Mouse (Mus musculus) MEL (cell line): Measurements from ENCODE around the gene Apoa5. TPM values are rescaled to one million over a fixed set of nuclear protein-coding genes. Genes with fewer than 3 reads are reported as not detected.

Experiments
- DNase-seq: peaks from one replicate; pipeline ENCODE4 v3.0.0; 2011; ENCODE audit warnings: low read depth, low spot score
- H3K27ac ChIP-seq: 2 replicates; pipeline ENCODE4 v1.5.1; 2012; ENCODE audit warnings: low read depth, mild to moderate bottlenecking, control low read depth, low read length, moderate library complexity; ENCODE audit not compliant: control insufficient read depth
- H3K27me3 ChIP-seq, 2 experiments: fragments of 150-350 bp in 1 of 2; sonication (generic) in 1 of 2; 2 replicates each; pipeline ENCODE4 v1.6.1; 2012; ENCODE audit warnings: low read length in 2 of 2, mild to moderate bottlenecking in 2 of 2, improper control_type of control experiment in 1 of 2, moderate library complexity in 1 of 2; ENCODE audit not compliant: insufficient read depth in 2 of 2, control insufficient read depth in 1 of 2
- H3K36me3 ChIP-seq, 2 experiments: 2 replicates each; pipeline ENCODE4 v1.6.1; 2012 to 2014; ENCODE audit warnings: low read length in 2 of 2, improper control_type of control experiment in 1 of 2, inconsistent platforms in 1 of 2, mild to moderate bottlenecking in 1 of 2; ENCODE audit not compliant: insufficient read depth in 2 of 2, control insufficient read depth in 1 of 2
- H3K4me1 ChIP-seq, 2 experiments: fragments of 150-350 bp in 1 of 2; sonication (generic) in 1 of 2; 2 replicates each; pipeline ENCODE4 v1.6.1; 2012; ENCODE audit warnings: low read length in 2 of 2, improper control_type of control experiment in 1 of 2, mild to moderate bottlenecking in 1 of 2; ENCODE audit not compliant: insufficient read depth in 2 of 2, control insufficient read depth in 1 of 2
- H3K4me3 ChIP-seq, 2 experiments: fragments of 150-350 bp in 1 of 2; sonication (generic) in 1 of 2; 2 replicates each; pipeline ENCODE4 v1.5.1; 2012; ENCODE audit warnings: low read depth in 2 of 2, low read length in 2 of 2, mild to moderate bottlenecking in 2 of 2, moderate library complexity in 2 of 2, control low read depth in 1 of 2, improper control_type of control experiment in 1 of 2; ENCODE audit not compliant: control insufficient read depth in 1 of 2, insufficient read depth in 1 of 2
- H3K79me2 ChIP-seq: 2 replicates; pipeline ENCODE4 v1.6.1; 2012; ENCODE audit warnings: mild to moderate bottlenecking, low read length, moderate library complexity; ENCODE audit not compliant: control insufficient read depth, poor library complexity, insufficient read depth
- H3K9ac ChIP-seq: 2 replicates; pipeline ENCODE4 v1.6.1; 2012; ENCODE audit warnings: low read depth, mild to moderate bottlenecking, control low read depth, low read length, moderate library complexity; ENCODE audit not compliant: control insufficient read depth, poor library complexity, severe bottlenecking
- H3K9me3 ChIP-seq: fragments of 150-350 bp; sonication (generic); replicated peaks from 2 replicates; pipeline ENCODE4 v1.6.1; 2012; ENCODE audit warnings: mild to moderate bottlenecking, low read length, improper control_type of control experiment, moderate library complexity; ENCODE audit not compliant: insufficient read depth
- CHD2 ChIP-seq: IDR thresholded peaks from 2 replicates; pipeline ENCODE4 v1.6.1; 2011; ENCODE audit warnings: low read length, improper control_type of control experiment
- ELF1 ChIP-seq: IDR thresholded peaks from 2 replicates; pipeline ENCODE4 v1.6.1; 2014; ENCODE audit warnings: low read depth, mild to moderate bottlenecking, inconsistent platforms, low read length, improper control_type of control experiment, moderate library complexity
- EP300 ChIP-seq, 2 experiments: IDR thresholded peaks; 2 replicates each; pipeline ENCODE4 v1.6.1; 2011; ENCODE audit warnings: improper control_type of control experiment in 2 of 2, low read length in 2 of 2, low read depth in 1 of 2, mild to moderate bottlenecking in 1 of 2
- ETS1 ChIP-seq: IDR thresholded peaks from 2 replicates; pipeline ENCODE4 v1.6.1; 2012; ENCODE audit warnings: low read depth, mild to moderate bottlenecking, inconsistent platforms, low read length, improper control_type of control experiment, moderate library complexity
- GATA1 ChIP-seq: IDR thresholded peaks from 2 replicates; pipeline ENCODE4 v1.6.1; 2011; ENCODE audit warnings: low read depth, low read length, improper control_type of control experiment
- HCFC1 ChIP-seq: IDR thresholded peaks from 2 replicates; pipeline ENCODE4 v1.6.1; 2012; ENCODE audit warnings: low read depth, mild to moderate bottlenecking, inconsistent platforms, low read length, improper control_type of control experiment, moderate library complexity
- MAZ ChIP-seq: IDR thresholded peaks from 2 replicates; pipeline ENCODE4 v1.6.1; 2012; ENCODE audit warnings: low read depth, mild to moderate bottlenecking, inconsistent platforms, low read length, improper control_type of control experiment
- MXI1 ChIP-seq: IDR thresholded peaks from 2 replicates; pipeline ENCODE4 v1.6.1; 2011; ENCODE audit warnings: mild to moderate bottlenecking, low read depth, low read length, improper control_type of control experiment
- MYC ChIP-seq: IDR thresholded peaks from 2 replicates; pipeline ENCODE4 v1.6.1; 2011; ENCODE audit warnings: low read depth, mild to moderate bottlenecking, low read length, improper control_type of control experiment, moderate library complexity
- NRF1 ChIP-seq: IDR thresholded peaks from 2 replicates; pipeline ENCODE4 v1.6.1; 2014; ENCODE audit warnings: low read depth, mild to moderate bottlenecking, inconsistent platforms, low read length, improper control_type of control experiment, moderate library complexity; ENCODE audit not compliant: poor library complexity, insufficient read depth, severe bottlenecking
- RCOR1 ChIP-seq: IDR thresholded peaks from 2 replicates; pipeline ENCODE4 v1.6.1; 2012; ENCODE audit warnings: low read depth, mild to moderate bottlenecking, inconsistent platforms, low read length, improper control_type of control experiment
- SMC3 ChIP-seq: IDR thresholded peaks from 2 replicates; pipeline ENCODE4 v1.6.1; 2011; ENCODE audit warnings: low read depth, low read length, improper control_type of control experiment
- TBP ChIP-seq: IDR thresholded peaks from 2 replicates; pipeline ENCODE4 v1.8.0; 2011; ENCODE audit warnings: low read depth, low read length, improper control_type of control experiment
- UBTF ChIP-seq: IDR thresholded peaks from 2 replicates; pipeline ENCODE4 v1.6.1; 2012; ENCODE audit warnings: low read depth, mild to moderate bottlenecking, inconsistent platforms, low read length, improper control_type of control experiment, moderate library complexity, borderline replicate concordance; ENCODE audit not compliant: insufficient read depth
- USF1 ChIP-seq: IDR thresholded peaks from 2 replicates; pipeline ENCODE4 v1.6.1; 2014; ENCODE audit warnings: low read depth, mild to moderate bottlenecking, inconsistent platforms, low read length, improper control_type of control experiment, moderate library complexity
- ZKSCAN1 ChIP-seq: IDR thresholded peaks from 2 replicates; pipeline ENCODE4 v1.6.1; 2012; ENCODE audit warnings: low read depth, mild to moderate bottlenecking, inconsistent platforms, low read length, improper control_type of control experiment, moderate library complexity
- polyA plus RNA-seq, 2 experiments: library from polyadenylated mRNA; stranded (reverse) in 1 of 2; unstranded in 1 of 2; fragments of >175 nt in 1 of 2; fragments of >200 nt in 1 of 2; gene quantifications; 2 replicates each; pipeline versions ENCODE4 v1.2.1 to v1.2.4; 2012; ENCODE audit warnings: low replicate concordance in 2 of 2, low read depth in 1 of 2; ENCODE audit not compliant: insufficient read length in 2 of 2, insufficient read depth in 1 of 2, missing spikeins in 1 of 2
- total RNA-seq: library from RNA; depleted of rRNA; stranded (reverse); fragments of 300-350 nt; gene quantifications from 2 replicates; pipeline ENCODE4 v1.2.3, GENCODE M21; 2012

Gene Apoa5
- total and polyA plus RNA-seq, 3 experiments: 0.04 TPM; not detected in 2

DNA sequence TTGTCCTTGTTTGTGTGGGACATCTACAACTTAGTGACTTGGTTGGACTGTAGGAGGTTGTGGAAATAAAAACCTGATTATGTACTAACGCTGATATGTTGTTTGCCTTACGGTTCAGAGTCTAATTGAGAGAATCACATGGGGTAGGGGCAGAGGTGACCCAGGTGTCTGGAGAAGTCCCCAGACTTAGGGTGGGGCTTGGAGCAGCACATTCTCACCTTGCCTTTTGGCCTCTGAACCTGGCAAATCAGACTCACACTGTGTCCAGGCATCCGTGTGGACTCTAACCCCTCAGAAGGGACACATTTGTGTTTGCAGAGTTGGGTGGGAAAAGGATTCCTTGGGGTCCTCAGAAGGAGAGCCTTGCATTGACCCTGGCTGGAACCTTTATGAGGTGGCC is 44.3 kb upstream of the Apoa5 start:
- TF ChIP-seq MXI1 (no peak), NRF1 (no peak), MAZ (no peak), MYC (no peak), ZKSCAN1 (no peak)
- Histone ChIP-seq H3K4me1 (peaks cover 13 to 28% of the 10 kb centered on the region in 2 experiments), H3K27ac (no peak overlapping the region), H3K36me3 (peaks cover 3 to 24% of the 10 kb centered on the region in 2 experiments), H3K9me3 (no peaks in the 10 kb centered on the region), H3K27me3 (no peaks in the 10 kb centered on the region), H3K9ac (no peak overlapping the region), H3K79me2 (no peaks in the 10 kb centered on the region), H3K4me3 (no peak overlapping the region)
- no peak for DNase-seq

- peaks cover 13 to 31% of the 10 kb centered on the region in 2 experiments for H3K4me1 ChIP-seq
- no peak overlapping the region; the same call in 1 of the 2 replicates for H3K27ac ChIP-seq
- DNase-seq: no peak
- peaks cover 3 to 24% of the 10 kb centered on the region in 2 experiments for H3K36me3 ChIP-seq
- H3K79me2 ChIP-seq: no peaks in the 10 kb centered on the region; the same call in 1 of the 2 replicates
- TF ChIP-seq TBP (no peak), CHD2 (no peak)
- H3K9ac ChIP-seq: no peak overlapping the region
- H3K27me3 ChIP-seq: no peaks in the 10 kb centered on the region
- no peaks in the 10 kb centered on the region for H3K9me3 ChIP-seq
- H3K4me3 ChIP-seq: no peak overlapping the region
Observed at GRCm38 (mm10) chr9:46224945-46225660, 43.3 kb upstream of the Apoa5 start.

DNA sequence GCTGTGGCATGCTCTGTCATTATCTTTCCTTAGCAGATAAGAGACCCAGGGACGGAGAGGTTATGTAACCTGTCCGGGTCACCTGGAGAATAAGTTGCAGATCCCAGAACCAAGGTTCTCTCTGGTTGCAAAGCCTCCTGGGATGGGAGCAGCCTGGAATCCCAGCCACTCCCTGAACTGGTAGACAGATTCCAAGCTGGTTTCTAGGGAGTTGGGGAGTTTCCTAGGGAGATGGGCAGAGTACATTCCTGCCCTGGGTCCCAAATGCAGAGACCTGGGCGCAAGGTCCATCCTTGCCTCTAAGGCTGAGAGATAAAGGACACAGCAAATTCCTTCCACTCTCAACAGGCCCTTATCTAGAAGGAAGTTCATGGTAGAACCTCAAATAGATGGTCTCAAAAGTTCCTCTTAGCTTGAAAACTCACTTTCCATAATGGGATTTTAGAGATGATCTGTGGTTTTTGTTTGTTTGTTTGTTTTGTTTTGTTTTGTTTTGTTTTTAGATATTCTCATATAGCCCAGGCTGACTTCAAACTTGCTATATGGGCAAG is 41.3 kb upstream of the Apoa5 start:
- no peak overlapping the region for H3K27ac ChIP-seq
- no peak for TF ChIP-seq TBP
- TF ChIP-seq RCOR1: peak; percentile 43; the same call in 1 of the 2 replicates
- TF ChIP-seq UBTF: no peak
- no peak for TF ChIP-seq ELF1
- no peak for TF ChIP-seq HCFC1
- TF ChIP-seq USF1: no peak
- peak; percentile 18 to 61; a peak in 3 of 4 replicates for TF ChIP-seq EP300 (IDR thresholded peaks at IDR 0.05; ENCODE audit: low read depth in 1 of 2, low read length in 2 of 2)
- TF ChIP-seq ETS1: peak; percentile 9; the same call in 1 of the 2 replicates
- peak; percentile 83 for TF ChIP-seq GATA1
- no peak for TF ChIP-seq SMC3
- no peaks in the 10 kb centered on the region; the same call in 1 of the 2 replicates for H3K79me2 ChIP-seq
- peak; percentile 46 for DNase-seq
- H3K9ac ChIP-seq: no peak overlapping the region
- no peaks in the 10 kb centered on the region for H3K9me3 ChIP-seq
- H3K4me3 ChIP-seq: no peak overlapping the region
- peaks cover 0 to 24% of the 10 kb centered on the region in 2 experiments; a peak in 3 of 4 replicates for H3K36me3 ChIP-seq
- peaks cover 13 to 34% of the 10 kb centered on the region in 2 experiments for H3K4me1 ChIP-seq
- no peaks in the 10 kb centered on the region for H3K27me3 ChIP-seq
